Mouse (Mus musculus) heart, embryonic 15.5 days (tissue): ENCODE measurements around the gene Per1. TPM values are rescaled to one million over a fixed set of nuclear protein-coding genes. Genes with fewer than 3 reads are reported as not detected.

Source experiments
- ATAC-seq: fragments of 200-750 bp; cut with Nextera tagmentation; replicated peaks from 2 replicates; pipeline ENCODE4 v1.8.0; 2017; ENCODE audit warnings: low read depth, moderate TSS enrichment; ENCODE audit not compliant: insufficient number of reproducible peaks, insufficient read depth, low FRiP score
- H3K27ac ChIP-seq: fragments of 300-500 bp; sonication (generic); 2 replicates; pipeline ENCODE4 v1.5.1; 2015; ENCODE audit warnings: mild to moderate bottlenecking, inconsistent platforms
- H3K27me3 ChIP-seq: fragments of 300-500 bp; sonication (generic); 2 replicates; pipeline ENCODE4 v1.6.1; 2015; ENCODE audit warnings: inconsistent platforms
- H3K36me3 ChIP-seq: fragments of 300-500 bp; sonication (generic); 2 replicates; pipeline ENCODE4 v1.6.1; 2015; ENCODE audit warnings: mild to moderate bottlenecking, inconsistent platforms
- H3K4me1 ChIP-seq: fragments of 300-500 bp; sonication (generic); replicated peaks from 2 replicates; pipeline ENCODE4 v1.6.1; 2015; ENCODE audit warnings: inconsistent platforms
- H3K4me2 ChIP-seq: fragments of 300-500 bp; sonication (generic); 2 replicates; pipeline ENCODE4 v1.6.1; 2015; ENCODE audit warnings: inconsistent platforms, mild to moderate bottlenecking, moderate library complexity
- H3K4me3 ChIP-seq: fragments of 300-500 bp; sonication (generic); 2 replicates; pipeline ENCODE4 v1.5.1; 2015; ENCODE audit warnings: mild to moderate bottlenecking, inconsistent platforms
- H3K9ac ChIP-seq: fragments of 300-500 bp; sonication (generic); 2 replicates; pipeline ENCODE4 v1.6.1; 2015; ENCODE audit warnings: mild to moderate bottlenecking, inconsistent platforms
- H3K9me3 ChIP-seq: fragments of 300-500 bp; sonication (generic); replicated peaks from 2 replicates; pipeline ENCODE4 v1.6.1; 2016; ENCODE audit warnings: inconsistent platforms
- WGBS: fragments of 180-500 bp; shearing (Covaris S2); methylation state at CpG from one replicate; pipeline ENCODE4 v1.1.7; 2015; ENCODE audit warnings: mixed read lengths; 5-methylcytosine and 5-hydroxymethylcytosine counted together
- polyA plus RNA-seq: library from polyadenylated mRNA; unstranded; fragments of >200 nt; fragmentation: Nextera tagmentation; extraction: Ambion mirVana; gene quantifications from 2 replicates; pipeline ENCODE4 v1.2.1, GENCODE M21; 2015

The Per1 gene
- polyA plus RNA-seq, 1 experiment from 2014 or later: 16.1 TPM

DNA sequence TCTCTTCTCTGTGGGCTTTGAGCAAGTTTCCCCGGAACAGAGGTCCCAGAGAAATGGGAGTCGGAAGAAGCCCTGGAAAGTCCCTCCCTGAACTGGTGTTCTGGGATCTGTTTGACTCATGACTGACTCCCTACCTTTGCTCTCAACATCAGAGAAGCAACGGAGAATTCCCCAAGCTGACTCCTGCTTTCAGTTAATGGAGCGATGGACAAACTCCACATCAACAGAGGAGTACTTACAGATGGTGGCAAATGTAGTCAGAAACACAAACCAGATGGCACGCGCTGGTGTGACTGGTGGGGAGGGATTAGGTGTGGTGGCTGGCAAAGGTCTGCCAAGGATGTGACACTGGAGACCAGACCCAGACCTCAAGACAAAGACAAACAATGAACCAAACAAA is 56.0 kb downstream of the Per1 start:
- no peak overlapping the region for H3K27ac ChIP-seq
- peaks cover 8% of the 10 kb centered on the region for H3K4me1 ChIP-seq
- H3K36me3 ChIP-seq: no peaks in the 10 kb centered on the region
- 56% methylated on average over 6 of the region's 6 CpGs for WGBS
- H3K9me3 ChIP-seq: no peaks in the 10 kb centered on the region
- H3K4me3 ChIP-seq: peak overlapping the region; percentile 23
- peaks cover 40% of the 10 kb centered on the region for H3K27me3 ChIP-seq
- H3K4me2 ChIP-seq: peak overlapping the region; percentile 53
- ATAC-seq: no peak
- 0 out of 2 replicates have a peak overlapping the region, but pooled peaks have one; percentile 29 for H3K9ac ChIP-seq

DNA sequence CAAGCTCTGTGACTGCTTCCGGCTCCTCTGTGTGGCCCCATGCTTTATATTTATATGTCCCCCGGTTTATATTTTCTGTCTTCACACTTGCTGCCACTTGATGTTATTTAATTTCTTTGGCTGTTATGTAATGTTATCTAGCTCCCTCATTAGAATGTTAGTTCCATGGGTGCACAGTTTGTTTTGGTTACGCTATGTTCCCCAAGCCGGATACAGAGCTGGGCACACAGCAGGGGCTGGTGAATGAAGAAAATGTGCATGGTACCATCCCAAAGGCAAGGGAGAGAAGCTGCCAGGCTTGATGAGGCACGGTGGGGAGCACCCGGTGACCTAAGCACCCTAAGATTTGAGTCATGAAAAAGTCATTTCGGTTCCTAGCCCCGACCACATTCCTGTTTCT is 58.8 kb downstream of the Per1 start:
- Histone ChIP-seq H3K27me3 (peaks cover 68% of the 10 kb centered on the region), H3K9me3 (no peaks in the 10 kb centered on the region)

DNA sequence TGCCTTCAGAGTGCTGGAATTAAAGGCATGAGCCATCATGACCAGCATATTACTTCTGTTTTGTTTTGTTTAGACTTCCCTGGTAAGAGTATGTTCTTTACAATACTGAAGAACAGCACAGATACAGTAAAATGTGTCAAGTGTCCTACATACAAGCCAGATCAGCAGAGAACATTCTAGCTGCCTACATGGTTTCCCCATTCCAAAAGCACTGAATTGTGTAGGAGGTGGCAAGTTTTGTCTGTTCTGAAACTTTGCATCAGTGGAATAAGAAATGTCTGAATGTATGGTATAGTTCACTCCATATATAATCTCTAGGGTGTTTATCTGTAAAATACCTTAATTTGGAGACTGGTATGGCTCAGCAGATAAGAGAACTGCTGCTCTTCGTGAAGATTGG is 60.3 kb downstream of the Per1 start:
- Histone ChIP-seq H3K27me3 (peaks cover 78% of the 10 kb centered on the region), H3K4me3 (no peak overlapping the region), H3K36me3 (no peaks in the 10 kb centered on the region), H3K9ac (no peak overlapping the region), H3K4me2 (no peak overlapping the region), H3K9me3 (no peaks in the 10 kb centered on the region), H3K4me1 (peaks cover 11% of the 10 kb centered on the region), H3K27ac (no peak overlapping the region)
- no peak for ATAC-seq
- 38% methylated on average over 1 of the region's 1 CpGs for WGBS

More for the DNA sequence above, 58.8 kb downstream of the Per1 start:
- H3K4me1 ChIP-seq: peaks cover 14% of the 10 kb centered on the region
- no peak overlapping the region for H3K4me2 ChIP-seq
- WGBS: 84% methylated on average over 8 of the region's 8 CpGs
- no peak overlapping the region for H3K27ac ChIP-seq
- no peak overlapping the region for H3K9ac ChIP-seq
- no peaks in the 10 kb centered on the region for H3K36me3 ChIP-seq
- no peak overlapping the region for H3K4me3 ChIP-seq
- no peak for ATAC-seq

DNA sequence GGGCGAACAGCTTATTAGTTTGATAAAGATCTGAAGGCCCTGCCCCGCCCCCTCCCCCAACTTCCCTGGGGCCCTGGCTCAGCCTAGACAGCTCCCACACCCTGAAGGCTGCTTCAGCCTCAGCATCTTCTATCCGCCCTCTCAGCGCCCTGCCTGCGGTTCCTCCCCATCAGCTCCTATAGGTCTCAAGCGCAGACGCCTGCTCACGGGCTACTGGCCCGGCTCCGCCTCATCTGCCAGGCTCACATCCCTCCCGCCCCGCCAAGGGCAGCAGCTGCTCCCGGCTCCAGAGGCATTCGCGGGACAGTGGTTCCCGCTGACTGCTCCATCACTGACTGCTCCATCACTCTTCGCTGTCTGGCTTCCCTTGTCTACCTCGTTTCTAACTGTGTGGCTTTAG is 61.8 kb downstream of the Per1 start, which contains the start of gene Alox12b:
Gene Alox12b (plus strand): TSS at position 190 of the 400 bp plus-strand sequence.
- 4% methylated on average over 18 of the region's 18 CpGs for WGBS

More for the DNA sequence above, 61.8 kb downstream of the Per1 start, which contains the start of gene Alox12b:
- ATAC-seq: no peak; the same call in 1 of the 2 replicates
- Histone ChIP-seq H3K36me3 (no peaks in the 10 kb centered on the region), H3K27me3 (peaks cover 72% of the 10 kb centered on the region), H3K4me2 (peak within 1 kb of the TSS; percentile 18; the same call in 1 of the 2 replicates), H3K4me3 (no peak within 1 kb of the TSS), H3K9me3 (no peaks in the 10 kb centered on the region), H3K9ac (no peak within 1 kb of the TSS), H3K27ac (no peak within 1 kb of the TSS), H3K4me1 (peaks cover 5% of the 10 kb centered on the region; the same call in 1 of the 2 replicates)

Other genes starting within 250 kb of the Per1 start
- 65.5 and 69.3 TPM in 2 replicates for gene Ndel1, start 223.4 kb upstream of the Per1 start, polyA plus RNA-seq
- gene Rnf222, start 206.7 kb upstream of the Per1 start, polyA plus RNA-seq: 0.05 and 0.19 TPM in 2 replicates
- 507 and 557 TPM in 2 replicates for gene Rpl26, start 193.6 kb upstream of the Per1 start, polyA plus RNA-seq
- gene Odf4, start 168.1 kb upstream of the Per1 start, polyA plus RNA-seq: not detected in 2 replicates
- 10.8 and 12.7 TPM in 2 replicates for gene Arhgef15, start 137.7 kb upstream of the Per1 start, polyA plus RNA-seq
- gene Slc25a35, start 127.1 kb upstream of the Per1 start, polyA plus RNA-seq: 2.0 and 2.2 TPM in 2 replicates
- gene Rangrf, start 120.0 kb upstream of the Per1 start, polyA plus RNA-seq: 67.4 and 78.4 TPM in 2 replicates
- gene Pfas, start 86.8 kb upstream of the Per1 start, polyA plus RNA-seq: 14.9 and 18.7 TPM in 2 replicates
- gene Ctc1, start 79.3 kb upstream of the Per1 start, polyA plus RNA-seq: 38.3 and 47.5 TPM in 2 replicates
- gene Aurkb, start 49.6 kb upstream of the Per1 start, polyA plus RNA-seq: 64.3 and 92.4 TPM in 2 replicates
- 10.5 and 11.7 TPM in 2 replicates for gene Borcs6, start 35.5 kb upstream of the Per1 start, polyA plus RNA-seq
- gene Tmem107, start 24.4 kb upstream of the Per1 start, polyA plus RNA-seq: 37.0 and 40.9 TPM in 2 replicates
- gene Vamp2, start 6.7 kb upstream of the Per1 start, polyA plus RNA-seq: 82.2 and 96.4 TPM in 2 replicates
- gene Hes7, start 25.2 kb downstream of the Per1 start, polyA plus RNA-seq: 0.52 and 0.57 TPM in 2 replicates
- 0.51 and 0.60 TPM in 2 replicates for gene 9130213A22Rik, start 27.4 kb downstream of the Per1 start, polyA plus RNA-seq
- gene Aloxe3, start 30.7 kb downstream of the Per1 start, polyA plus RNA-seq: 0.18 and 0.37 TPM in 2 replicates
- 0.05 TPM in 2 replicates for gene Alox12b, start 61.8 kb downstream of the Per1 start, polyA plus RNA-seq
- gene Alox8, start 102.6 kb downstream of the Per1 start, polyA plus RNA-seq: 1.9 and 2.1 TPM in 2 replicates
- gene Gucy2e, start 141.8 kb downstream of the Per1 start, polyA plus RNA-seq: 0.08 and 0.13 TPM in 2 replicates
- gene Cntrob, start 228.6 kb downstream of the Per1 start, polyA plus RNA-seq: 12.7 and 17.2 TPM in 2 replicates
- gene Trappc1, start 228.8 kb downstream of the Per1 start, polyA plus RNA-seq: 163 and 164 TPM in 2 replicates
- gene Kcnab3, start 231.0 kb downstream of the Per1 start, polyA plus RNA-seq: 0.77 and 1.1 TPM in 2 replicates
- gene Rnf227, start 245.2 kb downstream of the Per1 start, polyA plus RNA-seq: 6.6 and 7.3 TPM in 2 replicates